14 mouse cellular contexts compared by ENCODE assay signal in genomic region chr15:91018861-91019187, GRCm38 (mm10). TPM values are rescaled to one million over a fixed set of nuclear protein-coding genes. Genes with fewer than 3 reads are reported as not detected.
DNase-seq lines count a peak whose midpoint lies in the region; ATAC-seq lines count a peak whose summit lies in the region.
"Had no signal": no experiment of that assay in that cellular context is flagged by ENCODE, and none has a peak within 500 bp of the region (broad histone marks: within the 10 kb centered on the region; RNA-seq: fewer than 3 reads in every experiment).

No protein-coding gene starts in this region.

- no peak overlapping the region for H3K4me3 ChIP-seq in embryonic facial prominence, embryonic 10.5 days
- H3K4me3 ChIP-seq in forebrain, embryonic 14.5 days (ENCODE audit: low read depth, low read length): no peak overlapping the region
- no peak overlapping the region for H3K4me3 ChIP-seq in hindbrain, embryonic 15.5 days
- H3K4me3 ChIP-seq in midbrain, embryonic 16.5 days (ENCODE audit: low read depth, low read length): no peak overlapping the region
- H3K4me3 ChIP-seq: heart, embryonic 13.5 days; kidney, embryonic 15.5 days; megakaryocyte, embryonic 14.5 days had no signal

- ATAC-seq in forebrain, embryonic 14.5 days: no peak
- no peak for ATAC-seq in hindbrain, embryonic 15.5 days (ENCODE audit: low FRiP score, low read depth)
- no peak for ATAC-seq in midbrain, embryonic 16.5 days

- peaks cover 3% of the 10 kb centered on the region; the same call in 1 of the 2 replicates for H3K9me3 ChIP-seq in embryonic facial prominence, embryonic 10.5 days
- no peaks in the 10 kb centered on the region for H3K9me3 ChIP-seq in forebrain, embryonic 14.5 days (replicated peaks; ENCODE audit: control insufficient read depth, low read length)
- H3K9me3 ChIP-seq in hindbrain, embryonic 15.5 days: no peaks in the 10 kb centered on the region
- H3K9me3 ChIP-seq in midbrain, embryonic 16.5 days (replicated peaks; ENCODE audit: control insufficient read depth, low read length, poor library complexity, severe bottlenecking): no peaks in the 10 kb centered on the region
- H3K9me3 ChIP-seq: heart, embryonic 13.5 days; kidney, embryonic 15.5 days had no signal

- H3K36me3 ChIP-seq in embryonic facial prominence, embryonic 10.5 days (replicated peaks): peaks cover 5% of the 10 kb centered on the region; the same call in 1 of the 2 replicates
- H3K36me3 ChIP-seq in forebrain, embryonic 14.5 days (ENCODE audit: control insufficient read depth, insufficient read depth, low read length): no peaks in the 10 kb centered on the region
- H3K36me3 ChIP-seq in hindbrain, embryonic 15.5 days: no peaks in the 10 kb centered on the region
- H3K36me3 ChIP-seq in midbrain, embryonic 16.5 days (ENCODE audit: control insufficient read depth, insufficient read depth, low read length): no peaks in the 10 kb centered on the region
- H3K36me3 ChIP-seq: heart, embryonic 13.5 days; kidney, embryonic 15.5 days had no signal

- DNase-seq in embryonic facial prominence, embryonic 10.5 days (ENCODE audit: low spot score): no peak
- DNase-seq in forebrain, embryonic 14.5 days (ENCODE audit: low spot score): no peak
- no peak for DNase-seq in layer of hippocampus, postnatal 10 days (ENCODE audit: low spot score in 2 of 2)
- DNase-seq in cerebellum, adult 18-20 months: no peak
- no peak for DNase-seq in lung, postnatal 36 days
- DNase-seq: adrenal gland, postnatal 10 days; gastrocnemius, postnatal 36 days; liver; lung, embryonic 14.5 days had no signal

- peak overlapping the region; percentile 61 for H3K4me2 ChIP-seq in forebrain, embryonic 14.5 days (ENCODE audit: low read length)
- H3K4me2 ChIP-seq in hindbrain, embryonic 15.5 days: no peak overlapping the region
- H3K4me2 ChIP-seq in midbrain, embryonic 16.5 days (ENCODE audit: low read length): no peak overlapping the region; the same call in 1 of the 2 replicates
- H3K4me2 ChIP-seq: heart, embryonic 13.5 days; kidney, embryonic 15.5 days; lung, embryonic 14.5 days had no signal

- no peaks in the 10 kb centered on the region for H3K27me3 ChIP-seq in embryonic facial prominence, embryonic 10.5 days (replicated peaks; ENCODE audit: low read depth, poor library complexity, severe bottlenecking)
- H3K27me3 ChIP-seq in forebrain, embryonic 14.5 days (replicated peaks; ENCODE audit: control insufficient read depth, insufficient read depth, low read length): no peaks in the 10 kb centered on the region
- H3K27me3 ChIP-seq in hindbrain, embryonic 15.5 days: no peaks in the 10 kb centered on the region
- H3K27me3 ChIP-seq in midbrain, embryonic 16.5 days (ENCODE audit: control insufficient read depth, insufficient read depth, low read depth, low read length): no peaks in the 10 kb centered on the region
- H3K27me3 ChIP-seq: heart, embryonic 13.5 days; kidney, embryonic 15.5 days; megakaryocyte, embryonic 14.5 days had no signal

- peaks cover 17% of the 10 kb centered on the region for H3K4me1 ChIP-seq in embryonic facial prominence, embryonic 10.5 days
- H3K4me1 ChIP-seq in forebrain, embryonic 14.5 days (ENCODE audit: control insufficient read depth, insufficient read depth, low read length): peaks cover 41% of the 10 kb centered on the region
- peaks cover 46% of the 10 kb centered on the region for H3K4me1 ChIP-seq in hindbrain, embryonic 15.5 days (replicated peaks)
- peaks cover 40% of the 10 kb centered on the region for H3K4me1 ChIP-seq in midbrain, embryonic 16.5 days (ENCODE audit: control insufficient read depth, insufficient read depth, low read length)
- H3K4me1 ChIP-seq: megakaryocyte, embryonic 14.5 days had no signal

- H3K27ac ChIP-seq in embryonic facial prominence, embryonic 10.5 days (replicated peaks): peak overlapping the region; percentile 84
- peak overlapping the region; percentile 98 for H3K27ac ChIP-seq in forebrain, embryonic 14.5 days (ENCODE audit: low read depth, low read length)
- peak overlapping the region; percentile 87 for H3K27ac ChIP-seq in hindbrain, embryonic 15.5 days (replicated peaks)
- H3K27ac ChIP-seq in midbrain, embryonic 16.5 days (ENCODE audit: low read length): peak overlapping the region; percentile 91
- H3K27ac ChIP-seq: heart, embryonic 13.5 days; kidney, embryonic 15.5 days had no signal

- 50% methylated on average over 3 of the region's 3 CpGs for WGBS in embryonic facial prominence, embryonic 10.5 days
- WGBS in forebrain, embryonic 14.5 days: 4% methylated on average over 3 of the region's 3 CpGs
- 14% methylated on average over 3 of the region's 3 CpGs for WGBS in hindbrain, embryonic 15.5 days
- WGBS in midbrain, embryonic 16.5 days: 7% methylated on average over 3 of the region's 3 CpGs

- H3K9ac ChIP-seq in forebrain, embryonic 14.5 days (ENCODE audit: low read length): no peak overlapping the region
- H3K9ac ChIP-seq in hindbrain, embryonic 15.5 days: no peak overlapping the region
- H3K9ac ChIP-seq in midbrain, embryonic 16.5 days (ENCODE audit: low read depth, low read length): no peak overlapping the region
- H3K9ac ChIP-seq: heart, embryonic 13.5 days; kidney, embryonic 15.5 days; lung, embryonic 14.5 days had no signal

RNA-seq across cellular contexts. Expression of gene Kif21a, which starts 30.9 kb away (rescaled TPM):
- polyA plus RNA-seq in embryonic facial prominence, embryonic 10.5 days (2016; fragmentation: Nextera tagmentation; extraction: Ambion mirVana): 9.2 and 11.5 TPM in 2 replicates
- polyA plus RNA-seq in forebrain, embryonic 14.5 days (2014; fragmentation: Nextera tagmentation; extraction: Ambion mirVana): 50.3 and 53.6 TPM in 2 replicates
- 42.8 and 47.5 TPM in 2 replicates for polyA plus RNA-seq in hindbrain, embryonic 15.5 days (2015; fragmentation: Nextera tagmentation; extraction: Ambion mirVana)
- polyA plus RNA-seq in midbrain, embryonic 16.5 days (2015; fragmentation: Nextera tagmentation; extraction: Ambion mirVana): 44.7 and 54.7 TPM in 2 replicates
- 10 to 100 TPM; 74.5 to 75.6 TPM for total RNA-seq in layer of hippocampus, postnatal 10 days (2021)
